Mouse (Mus musculus) erythroblast, embryonic 14.5 days (primary cell): ENCODE results near the gene Parvb.

Source experiments
- GATA1 ChIP-seq: IDR thresholded peaks from 2 replicates; pipeline ENCODE4 v1.6.1; 2012; ENCODE audit warnings: low read length, inconsistent platforms, mixed read lengths
- TAL1 ChIP-seq: IDR thresholded peaks from 3 replicates; pipeline ENCODE4 v1.6.1; 2012; ENCODE audit warnings: low read length, inconsistent platforms, mixed read lengths

DNA sequence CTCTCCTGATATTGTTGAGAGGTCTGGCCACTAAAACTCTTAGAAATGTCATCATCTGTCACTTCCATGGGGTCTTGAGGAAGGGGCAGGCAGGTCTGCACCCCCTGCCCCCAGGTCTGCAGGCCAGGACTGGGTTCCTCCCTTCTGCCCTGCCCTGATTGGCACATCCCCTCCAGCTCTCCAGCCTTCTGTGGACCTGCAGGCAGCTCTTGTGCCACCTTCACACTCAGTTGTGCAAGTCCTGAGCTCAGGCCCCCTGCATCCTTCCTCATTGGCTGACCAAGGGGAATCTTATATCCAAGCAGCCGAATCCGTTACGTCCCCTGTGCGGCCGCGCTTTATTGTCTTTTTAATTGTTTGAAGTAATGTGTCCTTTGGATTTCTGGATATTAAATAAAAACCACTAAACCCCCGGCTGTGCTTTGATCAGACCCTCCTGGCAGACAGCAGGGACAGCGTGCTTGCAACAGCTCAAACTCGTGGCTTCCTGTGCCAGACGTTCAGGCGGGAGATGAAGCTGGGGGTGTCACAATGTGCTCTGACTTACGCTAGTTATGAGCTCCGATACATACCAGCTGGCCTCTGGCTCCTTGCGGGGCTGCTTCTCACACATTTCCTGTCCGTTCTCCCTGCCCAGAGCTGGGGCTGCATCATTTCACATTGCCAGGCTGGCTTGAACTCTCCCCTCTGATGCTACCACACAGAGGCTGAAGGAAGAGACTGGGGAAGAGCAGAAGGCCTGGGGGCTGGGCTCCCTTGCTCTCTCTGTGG, 83.6 kb downstream of the Parvb start:
- TF ChIP-seq GATA1 = no peak
- no peak for TF ChIP-seq TAL1
